Mouse (Mus musculus) heart, adult 11 months (tissue): ENCODE measurements around the gene Ssr4.
"Not testable (repeated sequence)": the region's sequence is repeated elsewhere in the genome, so short reads cannot be mapped to it uniquely, and the experiment has no call there.

Source experiments
- DNase-seq: peaks from one replicate; pipeline ENCODE4 v3.0.0; 2022

Ssr4 gene

DNA sequence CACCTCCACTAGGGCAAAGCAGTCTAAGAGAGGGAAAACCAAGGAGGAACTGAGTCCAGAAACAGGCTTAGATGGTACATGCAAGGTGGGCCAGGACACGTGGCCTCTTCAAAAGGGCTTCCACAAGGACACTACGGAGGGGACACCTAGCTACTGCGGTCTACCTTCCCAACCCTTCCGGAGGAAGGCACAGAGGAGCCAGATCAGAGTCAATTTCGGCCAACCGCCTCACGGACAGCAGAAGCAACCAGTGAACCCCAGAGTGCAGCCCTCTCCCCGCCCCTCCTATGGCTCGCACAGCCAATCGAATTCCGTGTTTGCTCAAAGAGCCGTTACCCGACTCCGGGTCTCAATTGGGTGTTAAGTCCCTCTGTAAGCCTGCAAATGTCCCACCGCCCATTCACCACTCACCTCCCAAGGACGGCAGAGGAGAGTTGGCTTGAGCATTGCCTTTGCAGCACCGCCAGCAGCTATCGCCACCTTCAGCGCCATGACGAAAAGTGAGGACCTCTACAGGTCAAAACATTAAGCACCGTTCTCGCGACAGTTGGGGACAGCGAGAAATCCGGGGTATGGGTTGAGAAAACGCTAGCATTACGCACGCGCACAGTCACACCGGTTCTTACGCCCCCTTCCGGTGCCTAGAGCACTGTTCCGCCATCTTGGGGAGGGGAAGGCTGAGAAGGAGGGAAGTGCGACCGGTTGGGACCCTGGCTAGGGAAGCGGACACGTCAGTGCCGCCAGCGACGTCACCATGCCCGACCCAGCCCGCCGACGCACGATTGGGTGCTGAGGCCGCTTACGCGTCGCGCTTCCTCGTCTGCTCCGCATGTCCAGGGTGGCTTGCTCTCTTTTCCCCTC is at the start of gene Ssr4, which contains the start of gene Idh3g:
Ssr4 (plus strand) TSS at position 665 of the 861 bp plus-strand sequence.
Idh3g (minus strand) TSS at position 534 of the 861 bp plus-strand sequence.
- DNase-seq: peak; percentile 100

DNA sequence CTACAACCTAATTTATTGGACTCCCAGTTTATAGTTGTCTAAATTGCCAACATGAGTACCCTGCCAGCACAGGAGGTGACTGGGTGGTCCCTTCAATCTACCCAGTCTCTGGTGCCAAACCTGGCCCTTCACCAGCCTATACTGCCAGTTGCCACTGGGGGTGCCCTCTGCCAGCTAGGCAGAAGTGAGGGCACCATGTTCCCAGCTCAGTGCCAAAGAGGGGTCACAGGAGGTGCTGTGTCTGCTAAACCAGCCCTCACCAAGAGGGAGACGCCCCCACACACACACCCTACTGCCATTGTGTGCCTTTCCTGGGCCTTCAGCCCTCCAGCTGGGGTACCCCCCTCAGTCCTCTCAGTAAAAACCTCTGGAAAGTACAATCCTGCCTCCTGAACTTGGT is 48.7 kb upstream of the Ssr4 start:
- no peak for DNase-seq

DNA sequence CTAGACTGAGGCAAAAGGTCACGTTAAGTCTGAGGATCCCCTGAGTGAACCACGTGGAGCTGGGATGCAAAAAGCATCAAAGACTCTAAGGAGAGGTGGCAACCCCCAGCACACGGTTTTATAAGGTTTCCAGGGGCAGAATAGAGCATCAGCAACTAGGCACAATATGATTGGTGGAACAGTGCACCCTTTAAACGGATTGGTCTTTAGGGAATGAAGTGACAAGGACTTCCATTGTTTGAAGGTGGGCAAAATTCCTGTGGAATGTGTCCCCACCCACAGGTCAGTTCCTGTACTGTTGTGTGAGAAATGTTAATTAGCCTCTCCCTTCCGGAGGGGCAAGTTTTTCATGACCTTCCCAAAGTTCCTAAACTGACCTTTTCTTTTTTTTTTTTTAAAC is 47.7 kb upstream of the Ssr4 start:
- no peak for DNase-seq

DNA sequence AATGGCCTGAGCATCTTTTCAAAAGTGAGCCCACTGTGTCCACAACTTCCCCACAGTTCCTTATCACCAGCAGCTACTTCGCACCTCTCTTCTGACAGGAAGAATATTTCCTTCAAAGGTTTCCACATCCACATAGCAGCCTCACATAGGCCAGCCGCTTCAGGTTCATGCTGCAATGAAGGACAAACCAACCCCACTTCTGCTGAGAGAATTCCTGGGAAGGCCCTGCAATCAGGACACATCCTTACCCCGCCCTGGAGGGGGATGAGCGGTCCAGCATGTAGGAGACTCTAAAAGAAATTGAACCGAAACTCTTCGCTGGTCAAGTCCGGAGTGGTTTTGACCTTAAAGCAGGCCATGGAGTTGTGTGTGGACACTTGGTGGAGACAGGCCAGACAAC is 47.0 kb upstream of the Ssr4 start:
- DNase-seq: not testable (repeated sequence)

DNA sequence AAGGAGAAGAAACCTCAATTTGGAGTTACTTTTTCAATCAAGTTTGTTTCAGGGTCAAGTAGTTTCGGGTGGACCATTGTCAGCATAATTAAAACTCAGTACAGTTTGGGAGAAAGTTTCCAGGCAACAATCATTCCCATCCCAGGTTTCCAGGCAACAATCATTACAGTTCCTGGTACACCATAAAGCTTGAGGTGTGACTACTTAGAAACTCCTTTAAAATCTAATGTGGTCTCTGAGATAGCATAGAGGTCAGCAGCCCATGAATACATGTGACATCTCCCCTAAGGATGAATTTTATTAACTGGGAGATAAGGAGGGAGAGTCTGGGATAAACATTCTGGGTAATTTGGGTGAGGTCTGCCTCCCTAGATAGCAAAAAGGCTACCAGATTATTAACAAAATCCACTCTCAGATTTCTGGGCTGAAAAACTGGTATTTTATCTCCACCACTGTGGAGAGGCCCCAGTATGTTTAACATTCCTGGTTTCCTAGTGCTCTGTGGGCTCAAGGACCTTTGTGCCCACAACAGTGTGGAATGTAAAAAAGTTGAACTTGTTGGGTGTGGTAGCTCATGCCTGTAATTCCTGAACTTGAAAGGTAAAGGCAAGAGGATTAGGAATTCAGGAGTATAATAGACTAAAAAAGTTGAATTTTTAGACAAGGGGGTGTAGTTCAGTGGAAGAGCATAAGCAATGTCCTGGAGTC is 41.9 kb upstream of the Ssr4 start:
- DNase-seq: no peak

DNA sequence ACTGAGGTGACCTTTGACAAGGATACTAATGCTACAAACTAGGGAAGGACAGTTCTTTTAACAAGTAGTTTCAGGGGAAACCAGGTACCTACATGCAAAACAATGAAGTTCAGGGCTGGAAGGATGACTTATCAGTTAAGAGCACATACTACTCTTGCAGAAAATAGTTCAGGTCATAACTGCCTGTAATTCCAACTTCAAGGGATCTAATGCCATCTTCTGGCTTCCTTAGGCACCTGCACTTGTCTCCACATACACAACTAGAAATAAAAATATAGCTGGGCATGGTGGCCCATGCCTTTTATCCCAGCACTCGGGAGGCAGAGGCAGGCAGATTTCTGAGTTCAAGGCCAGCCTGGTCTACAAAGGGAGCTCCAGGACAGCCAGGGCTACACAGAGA is 37.9 kb upstream of the Ssr4 start:
- no peak for DNase-seq

DNA sequence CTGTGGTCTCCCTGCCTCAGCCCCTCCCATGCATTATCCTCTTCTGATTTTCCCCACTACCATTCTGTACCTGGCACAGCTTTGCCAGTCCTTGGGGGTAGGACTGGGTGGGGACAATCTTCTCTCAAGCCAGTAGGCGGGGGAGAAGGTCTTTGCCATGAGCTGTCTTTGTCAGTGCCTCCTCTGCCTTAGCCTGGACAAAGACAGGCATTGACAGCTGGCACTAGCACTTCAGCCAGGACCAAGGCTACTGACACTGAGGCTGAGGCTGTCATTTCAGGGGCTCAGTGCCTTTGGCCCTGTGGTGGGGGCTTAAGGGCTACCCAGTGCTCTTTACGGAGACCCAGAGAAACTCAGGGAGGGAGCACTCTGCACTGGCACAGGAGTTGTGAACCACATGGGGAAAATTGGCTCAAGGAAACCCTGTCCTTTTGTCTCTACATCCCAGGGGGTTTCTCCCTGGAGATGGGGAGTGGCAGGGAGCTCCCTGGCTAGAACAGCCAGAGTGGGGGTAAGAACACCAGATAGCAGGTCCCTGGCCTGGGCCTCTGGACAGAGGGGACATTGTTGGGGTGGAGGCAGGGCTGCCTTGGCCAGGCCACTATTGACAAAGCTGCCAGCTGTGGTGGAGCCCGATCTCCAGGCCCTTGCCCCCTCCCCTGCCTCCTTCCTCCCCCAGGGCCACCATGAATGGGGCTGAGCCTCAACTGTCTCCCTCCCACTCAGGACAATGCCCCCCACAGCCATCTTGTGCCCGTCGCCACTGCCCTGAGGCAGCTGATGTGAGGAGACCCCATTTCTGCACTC is 30.3 kb upstream of the Ssr4 start, which contains the start of gene Plxnb3:
Plxnb3 (plus strand) TSS at position 757 of the 807 bp plus-strand sequence.
- no peak for DNase-seq

DNA sequence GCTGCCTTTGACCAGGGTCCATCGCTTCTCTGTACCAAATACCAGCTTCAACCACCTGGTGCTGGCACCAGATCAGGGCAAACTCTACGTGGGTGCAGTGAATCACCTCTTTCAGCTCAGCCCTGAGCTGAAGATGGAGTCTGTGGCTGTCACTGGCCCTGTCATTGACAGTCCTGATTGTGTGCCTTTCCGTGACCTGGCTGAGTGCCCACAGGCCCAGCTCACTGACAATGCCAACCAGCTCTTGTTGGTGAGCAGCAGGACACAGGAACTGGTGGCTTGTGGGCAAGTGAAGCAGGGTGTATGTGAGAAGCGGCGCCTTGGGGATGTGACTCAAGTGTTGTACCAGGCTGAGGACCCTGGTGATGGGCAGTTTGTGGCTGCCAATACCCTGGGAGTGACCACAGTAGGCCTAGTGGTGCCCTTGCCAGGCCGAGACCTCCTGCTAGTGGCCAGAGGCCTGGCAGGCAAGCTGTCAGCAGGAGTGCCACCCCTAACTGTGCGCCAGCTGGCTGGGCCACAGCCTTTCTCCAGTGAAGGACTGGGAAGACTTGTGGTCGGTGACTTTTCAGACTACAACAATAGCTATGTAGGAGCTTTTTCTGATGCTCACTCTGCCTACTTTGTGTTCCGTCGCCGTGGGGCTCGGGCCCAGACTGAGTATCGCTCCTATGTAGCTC is 28.1 kb upstream of the Ssr4 start:
- no peak for DNase-seq

DNA sequence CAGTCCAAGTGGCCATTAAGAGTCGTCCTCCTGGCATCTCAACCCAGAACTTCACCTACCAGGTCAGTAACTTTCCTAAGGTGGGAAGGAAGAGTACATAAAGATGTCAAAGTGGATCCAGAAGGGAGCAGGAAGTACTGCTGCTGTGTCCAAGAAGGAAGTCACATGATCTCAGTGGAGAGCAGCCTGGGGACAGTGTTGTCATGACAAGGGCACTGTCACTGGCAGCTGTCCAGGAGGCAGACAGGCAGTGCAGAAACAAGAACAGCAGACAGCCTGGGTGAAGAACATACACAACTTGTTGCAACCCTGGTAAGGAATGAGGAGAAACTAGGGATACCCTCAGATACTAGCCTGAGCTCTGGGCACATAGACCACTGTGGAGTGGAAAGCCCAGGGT is 21.5 kb upstream of the Ssr4 start:
- DNase-seq: peak; percentile 98

DNA sequence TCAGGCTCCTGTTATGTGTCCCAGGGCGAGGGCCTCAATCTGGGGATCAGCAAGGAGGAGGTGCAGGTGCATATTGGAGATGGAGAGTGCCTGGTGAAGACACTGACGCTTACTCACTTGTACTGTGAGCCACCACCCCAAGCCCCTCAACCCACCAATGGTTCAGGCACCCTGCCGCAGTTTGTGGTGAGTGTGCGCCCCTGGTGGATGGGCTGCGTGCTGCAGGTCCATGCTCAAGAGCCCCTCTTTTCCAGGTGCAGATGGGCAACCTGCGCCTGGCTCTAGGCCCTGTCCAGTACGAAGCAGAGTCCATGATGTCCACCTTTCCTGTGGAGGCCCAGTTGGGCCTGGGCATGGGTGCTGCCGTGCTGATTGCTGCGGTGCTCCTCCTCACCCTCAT is 19.6 kb upstream of the Ssr4 start:
- DNase-seq: no peak

DNA sequence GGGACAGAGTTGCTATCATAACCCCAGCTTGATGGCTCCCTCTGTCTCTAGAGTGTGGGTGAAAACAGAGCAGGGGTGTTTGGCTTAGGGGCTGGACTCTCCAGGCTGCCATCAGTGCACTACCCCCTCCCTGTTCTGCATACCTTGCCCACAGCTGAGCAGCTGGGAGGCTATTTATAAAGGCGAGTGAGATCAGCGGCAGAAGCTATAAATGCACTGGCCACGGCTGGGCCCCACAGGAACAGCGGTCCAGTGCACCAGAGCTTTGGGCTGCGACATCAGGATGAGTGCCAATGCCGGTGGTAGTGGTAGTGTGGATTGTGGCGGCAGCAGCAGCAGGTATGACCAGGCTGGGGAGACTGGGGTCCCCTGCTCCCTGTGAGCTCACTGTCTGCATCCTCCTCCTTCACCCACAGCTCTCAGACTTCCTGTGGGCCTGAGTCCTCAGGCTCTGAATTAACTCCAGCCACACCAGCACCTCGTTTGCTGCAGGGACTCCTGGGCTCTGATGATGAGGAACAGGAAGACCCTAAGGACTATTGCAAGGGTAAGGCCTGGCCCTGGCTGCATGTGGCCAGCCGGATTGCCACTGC is 12.6 kb upstream of the Ssr4 start, which contains the start of gene Srpk3:
Srpk3 (plus strand) TSS at position 238 of the 593 bp plus-strand sequence.
- DNase-seq: peak; percentile 96

DNA sequence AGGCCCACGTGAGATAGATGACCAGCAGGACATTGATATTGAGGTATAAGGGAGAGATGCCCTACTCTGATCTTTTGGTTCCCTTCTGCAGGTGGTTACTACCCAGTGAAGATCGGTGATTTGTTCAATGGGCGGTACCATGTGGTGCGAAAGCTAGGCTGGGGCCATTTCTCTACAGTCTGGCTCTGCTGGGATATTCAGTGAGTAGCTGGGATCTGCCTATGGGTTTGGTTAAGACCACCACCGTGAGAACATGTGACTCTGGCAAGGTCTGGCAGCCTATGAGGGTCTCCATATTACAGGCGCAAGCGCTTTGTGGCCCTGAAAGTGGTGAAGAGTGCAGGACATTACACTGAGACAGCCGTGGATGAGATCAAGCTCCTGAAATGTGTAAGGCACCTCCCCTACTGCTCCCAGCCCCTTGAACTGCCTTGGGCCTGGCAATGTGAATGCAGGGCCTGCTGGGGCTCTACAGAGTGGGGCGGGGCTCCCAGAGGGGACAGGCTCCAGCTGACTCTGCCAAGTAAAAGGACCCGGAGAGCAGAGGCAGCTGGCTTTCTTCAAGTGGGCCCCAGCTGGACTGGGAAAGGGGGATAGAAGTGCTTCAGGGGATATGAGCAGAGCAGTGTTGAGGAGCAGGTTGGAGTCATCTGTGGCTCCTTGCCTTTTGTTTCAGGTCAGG is 11.9 kb upstream of the Ssr4 start:
- DNase-seq: peak; percentile 95

DNA sequence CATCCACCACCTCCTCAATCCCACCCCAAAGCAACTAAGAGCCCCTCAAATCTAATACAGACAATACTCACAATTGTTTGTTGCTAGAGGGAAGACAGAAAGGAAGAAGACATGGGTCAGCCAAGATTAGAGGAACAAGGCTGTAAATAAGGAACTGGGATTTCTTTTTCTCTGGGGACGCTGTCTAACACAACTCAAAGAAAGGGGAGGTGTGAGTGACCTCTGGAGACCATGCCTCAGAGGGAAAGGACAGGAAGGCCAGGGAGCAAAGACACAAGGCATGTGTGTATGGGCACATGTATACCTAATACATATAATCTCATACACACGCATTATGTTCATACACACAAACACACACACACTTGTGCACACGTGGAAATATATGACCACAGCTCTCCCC is 4.6 kb upstream of the Ssr4 start:
- DNase-seq: peak; percentile 67

DNA sequence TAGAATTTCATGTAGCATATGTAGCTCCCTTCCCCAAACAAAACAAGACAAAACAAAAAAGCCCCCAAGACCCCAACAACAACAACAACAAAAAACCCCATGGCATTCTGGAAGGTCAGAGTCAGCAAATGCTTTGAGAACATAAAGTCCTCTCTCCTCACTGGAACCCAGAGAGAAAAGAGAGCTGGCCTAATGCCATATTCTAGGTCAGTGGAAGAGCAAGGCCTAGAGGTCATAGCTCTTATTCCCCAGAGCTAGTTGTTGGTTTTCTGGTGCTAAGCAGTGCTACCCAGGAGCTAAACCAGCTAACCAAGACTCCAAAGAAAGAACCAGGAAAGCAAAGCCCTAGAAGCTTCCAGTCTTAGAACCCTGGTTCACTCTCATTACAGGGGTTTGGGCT is 1.2 kb upstream of the Ssr4 start:
- DNase-seq: peak; percentile 51

DNA sequence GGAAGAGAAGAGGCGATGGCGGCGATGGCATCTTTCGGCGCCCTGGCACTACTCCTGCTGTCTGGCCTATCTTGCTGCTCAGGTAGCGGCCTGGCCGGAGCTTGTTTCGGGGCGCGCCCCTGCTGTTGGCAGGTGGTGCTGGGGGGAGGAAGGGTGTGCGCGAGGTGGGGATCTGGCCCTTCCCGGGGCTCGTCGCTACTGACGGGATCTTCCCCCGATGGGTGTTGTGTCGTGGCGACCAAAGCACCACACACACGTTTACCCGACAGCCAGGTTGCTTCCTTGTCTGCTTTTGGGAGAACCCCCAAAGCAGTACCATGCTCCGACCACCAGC is 364 bp downstream of the Ssr4 start:
- DNase-seq: no peak

DNA sequence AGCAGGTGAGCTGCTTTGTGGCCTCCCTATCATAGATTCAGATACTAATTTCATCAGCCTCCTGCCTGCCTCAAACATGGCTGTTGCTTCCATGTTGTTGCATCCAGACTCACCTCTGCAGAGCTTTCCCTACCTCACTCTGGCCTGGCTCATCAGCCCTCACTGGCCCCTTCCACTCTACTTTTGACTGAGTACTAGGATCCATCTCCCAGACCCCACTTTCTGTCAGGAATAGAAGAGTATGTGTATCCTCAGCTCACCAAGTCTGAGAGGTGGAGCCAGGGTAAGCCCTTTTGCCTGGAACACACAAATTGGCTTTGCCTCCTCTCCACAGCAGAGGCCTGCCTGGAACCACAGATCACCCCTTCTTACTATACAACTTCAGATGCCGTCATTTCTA is 1.7 kb downstream of the Ssr4 start:
- DNase-seq: peak; percentile 74

DNA sequence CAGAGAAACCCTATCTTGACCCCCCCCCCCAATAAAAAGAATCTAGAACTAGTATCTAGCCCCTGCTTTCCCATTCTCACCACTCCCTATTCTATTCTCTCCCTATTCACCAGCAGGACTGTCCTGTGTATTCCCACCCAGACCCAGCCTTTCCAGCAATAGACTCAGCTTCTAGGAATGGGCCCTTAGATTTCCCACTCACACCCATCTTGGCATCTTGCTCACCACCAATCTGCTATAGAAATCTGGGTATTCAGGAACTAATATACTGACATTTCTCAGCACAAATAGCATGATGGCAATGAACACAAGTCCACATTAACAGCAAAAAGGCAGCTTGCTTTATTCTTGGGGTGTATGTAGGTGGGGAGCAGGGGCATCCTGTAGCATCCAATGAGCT is 6.2 kb downstream of the Ssr4 start:
- peak; percentile 73 for DNase-seq

DNA sequence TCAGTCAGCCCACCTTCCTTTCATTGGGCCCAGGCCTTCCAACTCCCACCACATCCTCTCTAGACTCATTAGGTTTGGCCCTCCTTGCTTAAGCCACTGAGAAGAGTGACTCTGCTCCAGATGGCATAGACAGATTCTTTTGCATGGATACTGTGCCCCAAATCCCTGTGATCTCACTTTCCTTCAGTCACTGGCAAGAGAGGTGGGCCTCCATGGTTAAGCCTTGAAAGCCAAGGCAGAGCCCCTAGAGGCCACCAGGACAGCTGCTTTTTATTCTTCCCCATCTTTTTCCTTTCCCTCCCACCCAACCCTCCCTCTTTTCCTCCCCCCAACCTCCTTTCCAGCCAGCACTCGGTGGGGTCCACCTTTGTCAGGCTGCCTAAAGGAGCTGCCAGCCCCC is 6.7 kb downstream of the Ssr4 start:
- peak; percentile 40 for DNase-seq

DNA sequence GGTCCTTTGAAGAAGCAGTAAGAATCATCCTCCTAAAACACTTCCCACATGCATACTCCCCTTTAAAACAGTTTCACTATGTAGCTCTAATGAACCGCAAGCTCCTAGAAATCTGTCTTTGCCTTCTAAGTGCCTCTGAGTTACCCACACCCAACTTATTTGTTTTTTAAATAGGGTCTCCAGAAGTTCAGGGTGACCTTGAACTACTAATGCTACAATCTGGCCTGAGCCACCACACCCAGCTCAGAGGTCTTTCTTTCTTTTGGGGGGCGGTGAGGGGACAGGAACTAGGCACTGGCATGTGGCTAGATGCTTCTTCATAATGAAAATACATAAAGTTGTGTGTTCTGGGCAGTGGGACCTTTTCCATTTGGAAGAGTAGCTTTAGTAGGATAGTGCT is 10.7 kb downstream of the Ssr4 start:
- DNase-seq: no peak

DNA sequence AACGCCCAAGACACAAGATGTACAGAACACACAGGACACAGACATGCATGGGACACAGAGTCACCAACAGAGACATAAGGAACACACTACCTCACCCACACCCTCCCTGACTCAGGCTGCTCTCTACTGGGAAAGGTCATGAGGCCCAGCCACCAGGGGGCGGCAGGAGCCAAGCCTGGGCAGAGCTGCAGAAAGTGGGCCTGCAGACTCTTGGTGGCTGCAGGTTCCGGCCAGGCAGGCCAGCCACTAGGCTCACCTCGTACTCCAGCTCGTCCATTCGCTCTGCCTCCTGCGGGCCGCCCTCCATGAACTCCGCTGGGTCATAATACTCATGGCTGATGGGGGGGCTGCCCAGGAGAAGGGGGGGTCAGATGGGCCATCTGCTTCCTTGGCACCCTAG is 11.7 kb downstream of the Ssr4 start:
- DNase-seq: peak; percentile 95

DNA sequence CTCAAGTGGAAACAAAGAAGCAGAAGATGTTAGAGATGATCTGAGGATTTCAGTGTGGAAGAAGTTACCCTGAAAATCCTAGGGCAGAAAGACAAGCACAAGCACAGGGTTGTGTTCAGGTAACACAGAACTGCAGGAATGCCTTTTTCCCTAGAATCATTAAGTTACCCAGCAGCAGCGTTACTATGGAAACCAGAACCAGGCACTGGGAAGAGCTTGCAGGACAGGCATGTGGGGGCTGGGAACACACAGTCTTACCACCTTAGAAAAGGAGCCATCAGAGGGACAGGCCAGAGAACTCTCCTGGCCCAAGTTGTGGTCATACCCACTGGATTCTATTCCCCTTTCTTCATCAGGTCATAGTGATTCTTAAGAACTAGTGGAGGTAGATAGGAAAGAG is 19.0 kb downstream of the Ssr4 start:
- no peak for DNase-seq

DNA sequence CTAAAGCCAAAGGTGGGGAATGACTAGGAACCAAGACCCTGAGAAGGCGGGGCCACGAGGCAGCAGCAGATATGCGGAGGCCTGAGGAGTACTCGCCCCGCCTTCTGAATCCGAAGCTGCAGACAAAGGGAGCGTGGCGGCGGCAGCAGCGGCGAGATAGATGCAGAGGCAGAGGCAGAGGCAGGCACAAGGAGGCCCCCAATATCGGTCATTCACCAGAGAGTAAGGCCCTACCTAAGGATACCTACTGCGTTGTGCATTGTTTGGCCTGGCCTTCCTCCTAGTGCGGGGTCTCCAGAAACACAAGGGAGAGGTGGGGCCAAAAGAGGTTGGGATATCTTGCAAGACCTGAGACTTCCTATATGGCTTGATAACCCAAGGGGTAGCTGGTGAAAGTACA is 28.2 kb downstream of the Ssr4 start:
- DNase-seq: no peak
